Mouse (Mus musculus) stomach, embryonic 16.5 days (tissue): ENCODE data around the gene Prdm10. TPM values are rescaled to one million over a fixed set of nuclear protein-coding genes. Genes with fewer than 3 reads are reported as not detected.

Source experiments
- ATAC-seq: fragments of 200-750 bp; cut with Nextera tagmentation; 2 replicates; pipeline ENCODE4 v1.8.0; 2017; ENCODE audit warnings: moderate number of reproducible peaks, moderate TSS enrichment; ENCODE audit not compliant: insufficient read depth, low FRiP score
- H3K27ac ChIP-seq: fragments of 300-500 bp; sonication (generic); 2 replicates; pipeline ENCODE4 v1.5.1; 2014; ENCODE audit warnings: low read length
- H3K27me3 ChIP-seq: fragments of 300-500 bp; sonication (generic); 2 replicates; pipeline ENCODE4 v1.6.1; 2014; ENCODE audit warnings: low read length, control low read depth, mixed read lengths; ENCODE audit not compliant: control insufficient read depth, insufficient read depth
- H3K36me3 ChIP-seq: fragments of 300-500 bp; sonication (generic); 2 replicates; pipeline ENCODE4 v1.6.1; 2014; ENCODE audit warnings: low read length; ENCODE audit not compliant: control insufficient read depth, insufficient read depth
- H3K4me1 ChIP-seq: fragments of 300-500 bp; sonication (generic); 2 replicates; pipeline ENCODE4 v1.6.1; 2014; ENCODE audit warnings: low read length, control low read depth, mixed read lengths; ENCODE audit not compliant: control insufficient read depth, insufficient read depth
- H3K4me2 ChIP-seq: fragments of 300-500 bp; sonication (generic); 2 replicates; pipeline ENCODE4 v1.6.1; 2014; ENCODE audit warnings: low read depth, low read length, mixed read lengths
- H3K4me3 ChIP-seq: fragments of 300-500 bp; sonication (generic); replicated peaks from 2 replicates; pipeline ENCODE4 v1.5.1; 2014; ENCODE audit warnings: mild to moderate bottlenecking, low read length
- H3K9ac ChIP-seq: fragments of 300-500 bp; sonication (generic); 2 replicates; pipeline ENCODE4 v1.6.1; 2014; ENCODE audit warnings: low read length
- H3K9me3 ChIP-seq: fragments of 300-500 bp; sonication (generic); replicated peaks from 2 replicates; pipeline ENCODE4 v1.6.1; 2016; ENCODE audit warnings: low read length, control low read depth; ENCODE audit not compliant: control insufficient read depth
- WGBS: fragments of 180-500 bp; shearing (Covaris S2); extraction: QIAGEN DNeasy Blood & Tissue Kit; methylation state at CpG from one replicate; pipeline ENCODE4 v1.1.7; 2014; 5-methylcytosine and 5-hydroxymethylcytosine counted together
- polyA plus RNA-seq: library from polyadenylated mRNA; unstranded; fragments of >200 nt; fragmentation: Nextera tagmentation; extraction: Ambion mirVana; gene quantifications from 2 replicates; pipeline ENCODE4 v1.2.1, GENCODE M21; 2015

The Prdm10 gene
- polyA plus RNA-seq, 1 experiment from 2014 or later = 4.8 TPM

DNA sequence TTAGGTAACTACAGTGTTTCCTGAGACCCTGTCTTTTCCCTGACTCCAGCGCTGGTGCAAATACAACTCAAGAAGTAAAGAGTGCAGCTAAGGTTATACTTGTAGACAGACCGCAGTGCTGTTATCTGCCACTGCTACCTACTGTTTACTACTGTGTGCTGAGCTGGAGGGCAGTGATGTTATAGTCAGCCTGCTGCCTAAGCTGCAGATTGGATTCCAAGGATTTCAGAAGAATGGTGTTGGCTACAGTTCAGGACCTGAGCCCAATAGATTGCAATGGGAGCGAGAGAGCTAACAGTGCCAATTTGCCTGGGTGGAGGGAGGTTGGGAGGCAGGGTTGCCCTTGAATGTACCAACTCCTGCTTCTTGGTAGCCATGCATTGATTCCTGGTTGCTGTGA lies 25.5 kb downstream of the Prdm10 start:
- Histone ChIP-seq H3K9ac (no peak overlapping the region), H3K4me2 (no peak overlapping the region), H3K27me3 (no peaks in the 10 kb centered on the region), H3K4me3 (no peak overlapping the region), H3K27ac (no peak overlapping the region), H3K9me3 (no peaks in the 10 kb centered on the region), H3K36me3 (no peaks in the 10 kb centered on the region), H3K4me1 (peaks cover 8% of the 10 kb centered on the region; the same call in 1 of the 2 replicates)
- ATAC-seq = no peak
- 77% methylated on average over 3 of the region's 3 CpGs for WGBS

DNA sequence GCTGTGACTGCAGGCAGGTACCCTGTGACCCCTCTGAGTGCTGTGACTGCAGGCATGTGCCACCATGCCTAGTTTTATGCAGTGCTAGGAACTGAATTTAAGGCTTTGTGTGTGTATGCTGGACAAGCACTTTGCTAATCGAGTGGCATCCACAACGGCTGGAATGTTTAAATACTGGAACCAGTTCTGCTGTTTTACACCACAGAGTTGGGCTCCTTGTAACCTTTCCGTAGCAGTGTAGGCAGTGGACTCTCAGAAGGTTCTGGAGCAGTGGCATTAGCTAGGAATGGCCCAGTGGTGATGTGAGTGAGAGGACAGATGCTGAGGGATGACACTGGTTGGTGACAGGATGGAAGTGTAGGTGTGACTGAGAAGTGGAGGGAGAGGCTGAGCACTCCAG lies 26.9 kb downstream of the Prdm10 start:
- H3K27me3 ChIP-seq = no peaks in the 10 kb centered on the region
- no peak overlapping the region for H3K9ac ChIP-seq
- H3K27ac ChIP-seq = no peak overlapping the region
- no peak overlapping the region for H3K4me3 ChIP-seq
- H3K9me3 ChIP-seq = no peaks in the 10 kb centered on the region
- WGBS = 68% methylated on average over 3 of the region's 3 CpGs
- H3K36me3 ChIP-seq = no peaks in the 10 kb centered on the region
- no peak overlapping the region for H3K4me2 ChIP-seq
- no peak for ATAC-seq
- H3K4me1 ChIP-seq = no peaks in the 10 kb centered on the region

GRCm38 (mm10) chr9:31309041-31309440 lies 28.7 kb downstream of the Prdm10 start:
- Histone ChIP-seq H3K4me1 (no peaks in the 10 kb centered on the region), H3K4me3 (no peak overlapping the region), H3K4me2 (no peak overlapping the region), H3K9ac (no peak overlapping the region), H3K27ac (no peak overlapping the region), H3K36me3 (no peaks in the 10 kb centered on the region), H3K27me3 (no peaks in the 10 kb centered on the region), H3K9me3 (no peaks in the 10 kb centered on the region)
- 53% methylated on average over 5 of the region's 5 CpGs for WGBS
- no peak for ATAC-seq

DNA sequence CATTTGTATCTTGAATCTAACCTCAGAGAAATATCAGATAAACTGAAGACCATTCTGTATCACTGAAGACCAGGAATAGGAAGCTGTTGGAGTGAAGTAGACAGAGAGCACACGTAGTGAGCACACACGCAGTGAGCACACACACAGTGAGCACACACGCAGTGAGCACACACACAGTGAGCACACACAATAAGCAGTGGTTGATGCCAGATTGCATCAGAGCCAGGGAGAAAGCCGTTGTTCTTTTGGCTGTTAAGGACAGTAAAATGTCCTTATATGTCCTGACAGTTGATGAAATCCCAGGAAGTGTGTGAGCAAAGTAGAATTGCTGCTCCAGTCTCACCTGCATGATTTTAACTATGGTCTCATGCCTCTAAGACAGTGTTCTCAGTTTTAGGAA lies 30.3 kb downstream of the Prdm10 start:
- no peak overlapping the region for H3K4me2 ChIP-seq
- no peaks in the 10 kb centered on the region for H3K27me3 ChIP-seq
- 85% methylated on average over 4 of the region's 4 CpGs for WGBS
- H3K4me1 ChIP-seq = no peaks in the 10 kb centered on the region
- H3K4me3 ChIP-seq = no peak overlapping the region
- ATAC-seq = no peak
- H3K36me3 ChIP-seq = no peaks in the 10 kb centered on the region
- no peak overlapping the region for H3K27ac ChIP-seq
- no peak overlapping the region for H3K9ac ChIP-seq
- H3K9me3 ChIP-seq = no peaks in the 10 kb centered on the region

DNA sequence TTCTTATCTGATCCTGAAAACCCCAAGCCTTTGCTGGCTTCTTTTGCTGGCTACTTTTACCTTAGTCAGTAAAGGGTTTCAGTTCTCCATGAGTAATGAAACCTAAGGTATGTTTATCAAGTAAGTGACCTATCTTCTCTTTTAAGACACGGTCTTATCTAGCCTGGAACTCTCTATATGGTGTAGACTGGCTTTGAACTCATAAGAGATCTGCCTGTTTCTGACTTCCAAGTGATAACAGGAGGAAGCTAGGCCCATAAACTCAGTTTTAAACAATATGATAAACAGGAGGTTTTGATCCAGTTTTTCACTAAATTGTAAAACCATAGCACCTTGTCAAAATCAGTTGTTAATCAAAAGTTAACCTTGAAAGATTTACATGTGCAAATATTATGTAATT lies 33.5 kb downstream of the Prdm10 start:
- no peaks in the 10 kb centered on the region for H3K27me3 ChIP-seq
- H3K27ac ChIP-seq = no peak overlapping the region
- ATAC-seq = no peak
- no peak overlapping the region for H3K4me3 ChIP-seq
- no peaks in the 10 kb centered on the region for H3K36me3 ChIP-seq
- H3K4me1 ChIP-seq = no peaks in the 10 kb centered on the region
- no peaks in the 10 kb centered on the region for H3K9me3 ChIP-seq
- WGBS = 66% methylated on average over 1 of the region's 1 CpGs
- no peak overlapping the region for H3K9ac ChIP-seq
- no peak overlapping the region for H3K4me2 ChIP-seq

DNA sequence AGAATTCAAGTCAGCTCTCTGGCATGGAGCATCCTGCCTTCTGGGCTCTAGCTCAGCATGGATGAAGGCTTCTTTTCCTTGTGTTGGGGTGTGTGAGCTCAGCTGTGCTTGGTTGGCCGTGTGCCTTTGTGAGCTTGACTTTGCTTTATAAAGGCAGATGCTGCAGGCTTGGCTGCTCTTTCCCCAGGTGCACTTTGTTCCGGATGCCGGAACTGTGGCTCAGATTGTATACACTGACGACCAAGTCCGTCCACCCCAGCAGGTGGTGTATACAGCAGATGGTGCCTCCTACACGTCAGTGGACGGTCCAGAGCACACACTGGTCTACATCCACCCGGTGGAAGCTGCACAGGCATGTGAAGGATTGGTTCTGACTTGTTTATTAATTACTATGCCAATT lies 35.6 kb downstream of the Prdm10 start:
- no peaks in the 10 kb centered on the region for H3K27me3 ChIP-seq
- no peak overlapping the region for H3K27ac ChIP-seq
- ATAC-seq = no peak
- H3K4me1 ChIP-seq = 0 out of 2 replicates have a peak, but pooled peaks cover under 1% of the 10 kb centered on the region
- no peak overlapping the region for H3K9ac ChIP-seq
- no peak overlapping the region for H3K4me3 ChIP-seq
- H3K36me3 ChIP-seq = no peaks in the 10 kb centered on the region
- no peaks in the 10 kb centered on the region for H3K9me3 ChIP-seq
- 46% methylated on average over 8 of the region's 8 CpGs for WGBS
- no peak overlapping the region for H3K4me2 ChIP-seq

DNA sequence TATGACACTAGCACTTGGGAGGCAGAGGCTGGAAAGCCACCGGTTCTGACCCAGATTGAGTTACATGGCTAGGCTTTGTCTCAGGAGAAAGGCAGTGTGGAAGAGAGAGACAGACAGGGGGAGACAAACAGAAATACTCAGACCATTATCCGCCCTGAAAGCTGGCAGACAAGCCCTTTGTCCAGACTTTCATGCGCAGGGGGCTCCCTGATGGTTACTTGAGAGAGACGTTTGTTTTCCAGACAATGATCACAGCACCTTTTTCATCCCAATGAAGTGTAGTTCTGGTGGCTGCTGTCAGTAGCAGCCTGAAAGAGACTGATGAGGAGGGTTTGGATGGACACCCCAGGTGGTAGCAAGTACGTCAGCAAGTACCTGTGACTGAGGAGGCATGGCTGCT lies 38.6 kb downstream of the Prdm10 start:
- H3K36me3 ChIP-seq = no peaks in the 10 kb centered on the region
- no peaks in the 10 kb centered on the region for H3K9me3 ChIP-seq
- H3K4me2 ChIP-seq = no peak overlapping the region
- 0 out of 2 replicates have a peak, but pooled peaks cover 6% of the 10 kb centered on the region for H3K4me1 ChIP-seq
- no peak for ATAC-seq
- no peaks in the 10 kb centered on the region for H3K27me3 ChIP-seq
- 70% methylated on average over 5 of the region's 5 CpGs for WGBS
- no peak overlapping the region for H3K4me3 ChIP-seq
- no peak overlapping the region for H3K9ac ChIP-seq
- no peak overlapping the region for H3K27ac ChIP-seq

DNA sequence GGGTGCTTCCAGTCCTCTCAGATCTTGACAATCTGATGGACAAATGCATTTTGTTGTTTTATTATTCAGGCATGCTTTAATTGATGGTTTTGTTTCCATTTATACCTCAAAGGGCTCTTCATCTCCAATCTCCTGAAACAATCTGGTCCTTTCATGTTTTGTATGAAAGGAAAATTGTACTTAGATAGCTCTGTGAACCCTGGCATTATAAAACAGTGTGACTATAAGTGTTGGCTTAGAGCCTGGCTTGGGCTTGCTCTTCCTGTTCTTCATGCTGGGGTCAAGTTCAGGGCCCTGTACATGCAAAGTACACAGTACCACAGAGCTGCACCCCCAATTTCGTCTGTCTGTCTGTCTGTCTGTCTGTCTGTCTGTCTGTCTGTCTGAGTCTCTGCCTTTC lies 40.4 kb downstream of the Prdm10 start:
- Histone ChIP-seq H3K36me3 (no peaks in the 10 kb centered on the region), H3K27me3 (no peaks in the 10 kb centered on the region), H3K9ac (no peak overlapping the region), H3K4me2 (no peak overlapping the region), H3K4me3 (no peak overlapping the region), H3K4me1 (0 out of 2 replicates have a peak, but pooled peaks cover 6% of the 10 kb centered on the region), H3K27ac (0 out of 2 replicates have a peak overlapping the region, but pooled peaks have one; percentile 35), H3K9me3 (no peaks in the 10 kb centered on the region)
- no peak for ATAC-seq
- WGBS = 35% methylated on average over 1 of the region's 1 CpGs

GRCm38 (mm10) chr9:31321526-31321925 lies 41.2 kb downstream of the Prdm10 start:
- Histone ChIP-seq H3K27me3 (no peaks in the 10 kb centered on the region), H3K4me3 (no peak overlapping the region), H3K9ac (no peak overlapping the region), H3K4me1 (0 out of 2 replicates have a peak, but pooled peaks cover 6% of the 10 kb centered on the region), H3K27ac (peak overlapping the region; percentile 48), H3K36me3 (no peaks in the 10 kb centered on the region), H3K4me2 (no peak overlapping the region), H3K9me3 (no peaks in the 10 kb centered on the region)
- 43% methylated on average over 4 of the region's 4 CpGs for WGBS
- no peak for ATAC-seq

DNA sequence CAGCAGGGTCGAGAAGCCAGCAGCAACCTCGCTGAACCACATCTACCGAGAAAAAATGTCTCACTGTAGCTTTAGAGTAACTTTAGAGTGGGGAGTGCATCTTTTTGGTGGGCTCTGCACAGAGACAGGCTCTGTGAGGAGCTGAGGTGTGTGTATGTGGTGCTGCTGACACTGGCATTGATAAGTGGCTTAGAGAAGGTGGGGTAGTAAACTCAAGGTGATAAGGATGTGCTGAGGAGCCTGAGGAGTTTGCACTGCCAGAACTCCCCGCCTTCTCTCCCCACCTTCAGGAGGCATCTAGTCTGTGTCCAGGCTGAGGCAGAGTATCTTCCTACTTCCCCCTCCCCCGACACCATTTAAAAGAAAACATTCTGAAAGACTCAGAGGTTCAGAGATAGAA lies 41.8 kb downstream of the Prdm10 start:
- Histone ChIP-seq H3K4me2 (no peak overlapping the region), H3K9ac (no peak overlapping the region), H3K27ac (peak overlapping the region; percentile 48), H3K9me3 (no peaks in the 10 kb centered on the region), H3K4me1 (0 out of 2 replicates have a peak, but pooled peaks cover 6% of the 10 kb centered on the region), H3K36me3 (no peaks in the 10 kb centered on the region), H3K27me3 (no peaks in the 10 kb centered on the region), H3K4me3 (no peak overlapping the region)
- ATAC-seq = no peak
- WGBS = 50% methylated on average over 5 of the region's 5 CpGs
